Mouse (Mus musculus) 416B (cell line): ENCODE results near the gene Acaca.
"Not testable (repeated sequence)": the region's sequence is repeated elsewhere in the genome, so short reads cannot be mapped to it uniquely, and the experiment has no call there.

ENCODE experiments used
- DNase-seq: peaks from one replicate; pipeline ENCODE4 v3.0.0; 2011; ENCODE audit warnings: low read depth

Acaca gene

DNA sequence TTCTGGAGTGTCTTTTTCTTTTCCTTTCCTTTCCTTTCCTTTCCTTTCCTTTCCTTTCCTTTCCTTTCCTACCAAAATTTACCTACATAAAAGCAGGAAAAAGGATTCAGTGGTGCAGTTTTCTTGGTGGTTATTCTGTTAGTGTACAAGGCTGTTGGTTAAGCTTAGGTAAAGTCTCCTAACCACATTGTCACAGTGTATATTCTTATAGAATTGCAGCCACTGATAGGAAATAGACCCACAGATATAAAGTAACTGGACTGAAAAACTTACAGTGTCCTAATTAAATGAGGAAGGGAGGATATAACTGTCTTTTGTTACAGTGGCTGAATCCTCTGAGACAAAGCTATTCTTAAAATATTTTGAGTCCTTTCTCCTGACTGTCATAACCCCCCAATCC, 202.9 kb downstream of the Acaca start:
- no peak for DNase-seq

DNA sequence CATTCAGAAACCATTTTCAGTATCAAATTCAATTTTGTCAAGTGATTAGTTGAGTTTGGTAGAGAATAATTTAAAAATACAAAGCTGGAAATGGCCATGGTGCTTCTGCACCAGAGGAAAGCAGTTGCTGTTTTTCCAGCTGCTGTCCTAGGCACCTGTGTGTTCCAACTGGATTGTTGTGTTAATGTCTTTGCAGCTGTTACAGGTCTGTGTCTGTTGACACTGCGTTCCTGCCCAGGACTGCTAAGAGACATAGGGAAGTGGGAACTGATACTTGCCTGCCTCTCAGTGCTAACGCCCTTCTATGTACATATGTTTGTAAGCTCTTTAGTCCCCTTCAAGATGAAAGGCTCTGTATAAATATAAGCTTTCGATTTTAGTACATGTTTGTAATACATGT, 203.4 kb downstream of the Acaca start:
- DNase-seq: no peak

DNA sequence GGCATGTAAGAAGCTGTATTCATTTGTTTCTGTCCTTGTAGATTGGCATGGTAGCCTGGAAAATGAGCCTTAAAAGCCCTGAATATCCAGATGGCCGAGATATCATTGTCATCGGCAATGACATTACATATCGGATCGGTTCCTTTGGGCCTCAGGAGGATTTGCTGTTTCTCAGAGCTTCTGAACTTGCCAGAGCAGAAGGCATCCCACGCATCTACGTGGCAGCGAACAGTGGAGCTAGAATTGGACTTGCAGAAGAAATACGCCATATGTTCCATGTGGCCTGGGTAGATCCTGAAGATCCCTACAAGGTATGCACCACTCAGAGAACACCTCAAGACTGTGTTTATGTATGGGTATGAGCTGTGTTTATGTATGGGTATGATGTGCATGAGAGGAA, 208.8 kb downstream of the Acaca start:
- not testable (repeated sequence) for DNase-seq

DNA sequence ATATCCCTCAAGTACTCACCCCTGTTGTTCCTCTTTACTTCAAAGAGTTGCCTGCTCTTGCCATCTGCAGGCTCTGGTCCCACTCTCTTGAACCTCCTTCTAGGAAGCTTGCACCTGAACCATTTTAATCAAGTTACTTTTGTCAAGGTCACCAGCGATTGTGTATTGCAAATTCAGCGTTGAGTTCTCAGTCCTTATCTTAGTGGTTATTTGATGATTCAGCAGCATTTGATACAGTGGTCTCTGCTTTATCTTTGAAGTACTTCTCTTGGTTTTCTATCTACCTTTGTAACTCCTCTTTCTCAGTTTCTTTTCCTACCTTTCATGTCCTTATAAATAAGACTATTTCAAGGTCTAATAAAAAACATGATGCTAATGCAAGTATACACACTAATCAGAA, 211.2 kb downstream of the Acaca start:
- DNase-seq: no peak

DNA sequence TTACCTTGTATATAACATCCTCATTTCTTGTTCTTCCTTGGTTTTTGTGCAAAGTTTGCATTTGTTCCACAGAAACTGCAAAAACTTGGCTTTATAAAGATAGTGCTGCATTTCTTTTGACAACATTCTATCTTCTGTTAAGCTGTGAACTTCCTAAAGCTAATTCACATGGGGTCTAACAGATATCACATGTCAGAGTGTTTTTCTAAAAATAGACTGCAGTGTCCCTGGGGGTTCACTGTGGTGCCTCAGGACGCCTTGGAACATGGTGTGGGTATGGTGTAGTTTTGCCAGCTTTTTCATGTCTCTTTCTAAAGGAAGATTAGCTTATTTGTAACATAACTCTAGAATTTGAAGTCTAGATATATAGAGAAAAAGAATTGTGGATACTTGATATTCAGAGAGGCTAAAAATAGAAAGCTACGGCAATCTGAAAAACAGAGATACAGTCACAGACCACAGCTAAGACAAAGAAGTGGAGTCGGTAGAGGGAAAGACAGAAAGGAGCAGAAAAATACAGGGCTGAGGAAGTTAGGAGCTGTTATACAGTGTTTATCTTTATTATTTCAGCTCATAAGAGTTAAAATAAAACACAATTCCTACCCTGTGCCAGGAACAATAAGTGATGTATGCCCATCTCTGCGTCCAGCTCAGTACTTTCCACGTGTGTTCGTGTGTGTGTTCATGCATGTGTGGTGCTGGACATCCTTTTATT, 215.2 kb downstream of the Acaca start:
- no peak for DNase-seq

DNA sequence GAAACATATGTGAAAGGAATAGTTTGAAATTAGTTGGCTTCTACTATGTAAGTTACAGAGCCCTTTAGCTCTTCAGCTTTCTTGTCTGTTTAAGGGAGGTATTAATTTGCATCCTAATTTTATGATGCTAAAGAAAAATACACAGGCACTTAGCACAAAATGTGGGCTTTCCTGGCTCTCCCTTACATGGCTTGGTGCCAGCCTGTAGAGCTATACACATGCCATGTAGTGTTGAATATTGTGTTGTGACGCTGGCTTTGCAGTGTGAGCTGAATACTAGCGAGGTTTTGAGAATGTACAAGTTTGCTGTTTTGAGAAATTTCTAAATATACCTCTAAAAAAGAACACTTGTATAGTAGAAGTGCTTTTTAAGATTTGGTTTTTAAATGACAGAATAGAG, 218.3 kb downstream of the Acaca start:
- no peak for DNase-seq

DNA sequence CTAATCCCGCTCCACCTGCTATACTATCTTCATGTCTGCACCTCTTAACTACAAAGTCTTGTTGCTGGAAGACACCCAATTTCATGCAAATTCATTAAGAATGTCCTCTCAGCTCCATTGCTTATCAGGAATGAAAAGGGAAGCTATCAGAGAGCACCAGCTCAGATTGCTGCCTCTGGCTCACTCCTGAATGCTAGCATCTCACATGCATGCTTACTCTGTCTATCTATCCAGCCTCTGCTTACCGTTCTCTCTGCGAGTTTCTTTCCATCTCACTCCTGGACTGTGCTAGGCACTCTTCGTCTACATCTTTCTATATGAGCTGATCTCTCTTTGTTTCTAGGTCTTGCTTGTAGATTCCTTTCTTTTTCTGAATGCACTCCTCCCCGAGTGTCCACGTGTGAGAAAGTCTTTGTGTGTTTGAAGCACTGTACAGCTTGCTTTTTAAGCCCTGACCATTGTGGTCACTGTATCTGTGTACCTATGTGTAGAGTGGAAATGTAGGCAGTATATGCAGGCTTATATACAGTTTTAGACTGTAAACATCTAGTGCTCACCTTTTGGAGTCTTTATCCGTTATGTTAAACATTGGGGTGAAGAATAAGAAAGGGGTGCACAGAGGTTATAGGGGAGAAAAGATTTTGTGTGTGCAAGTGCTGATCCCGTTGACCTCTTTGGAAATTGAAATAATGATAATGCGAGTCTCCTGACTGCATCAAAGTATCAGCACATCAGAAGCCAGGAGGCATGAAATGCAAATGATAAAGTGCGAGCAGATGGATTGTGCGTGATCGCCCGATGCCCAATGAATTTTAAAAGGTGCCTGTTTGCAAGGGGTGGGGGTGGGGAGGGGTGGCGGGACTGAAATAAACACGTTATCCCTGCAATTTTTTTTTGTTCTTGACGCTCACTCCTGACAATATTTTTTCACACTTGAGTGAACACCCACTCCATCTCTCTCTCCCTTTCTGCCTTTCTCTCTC, 219.7 kb downstream of the Acaca start:
- no peak for DNase-seq

DNA sequence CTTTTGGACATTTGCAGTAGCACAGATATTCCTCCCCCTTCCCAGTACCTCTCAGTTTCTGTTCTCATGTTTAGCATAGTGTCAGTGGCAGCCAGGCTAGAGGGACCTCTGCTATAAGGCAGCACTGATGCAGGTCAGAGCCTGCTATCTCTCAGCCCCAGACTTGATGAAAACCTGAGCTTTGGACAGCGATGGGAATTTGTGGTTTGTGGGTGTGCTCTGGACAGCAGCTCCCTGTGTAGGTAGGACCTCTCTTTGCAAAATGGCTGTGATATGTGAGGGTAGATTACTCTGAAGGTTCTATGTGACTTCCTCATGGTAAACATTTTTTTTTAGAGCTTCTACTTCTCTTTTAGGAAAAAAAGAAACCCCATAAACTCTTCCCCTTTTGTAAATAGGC, 221.7 kb downstream of the Acaca start:
- peak; percentile 53 for DNase-seq

DNA sequence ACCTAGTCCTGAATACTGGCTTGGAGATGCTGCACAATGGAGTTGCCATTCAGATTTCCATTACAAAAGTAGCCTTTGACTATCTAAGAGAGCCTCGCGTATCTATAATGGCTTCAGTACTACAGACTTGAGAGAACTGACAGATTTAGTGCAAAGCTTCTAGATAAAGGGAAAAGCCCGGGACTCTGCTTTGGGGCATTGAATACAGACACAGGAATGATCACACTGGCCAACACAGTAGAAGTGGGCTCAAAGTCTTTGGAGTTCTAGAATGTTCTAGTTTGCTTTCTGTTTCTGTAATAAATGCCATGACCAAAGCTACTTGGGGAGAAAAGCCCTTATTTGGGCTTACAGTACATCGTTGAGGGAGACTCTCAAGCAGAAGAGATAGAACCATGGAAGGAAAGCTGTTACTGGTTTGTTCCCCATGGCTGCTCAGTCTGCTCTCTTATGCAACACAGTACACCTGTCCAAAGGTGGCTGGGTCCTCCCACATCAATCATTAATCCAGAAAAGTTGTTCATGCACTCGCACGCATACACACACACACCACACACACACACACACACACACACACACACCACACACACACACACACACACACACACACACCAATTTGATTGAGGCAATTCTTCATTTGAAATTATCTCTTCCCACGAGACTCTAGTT, 223.7 kb downstream of the Acaca start:
- no peak for DNase-seq

DNA sequence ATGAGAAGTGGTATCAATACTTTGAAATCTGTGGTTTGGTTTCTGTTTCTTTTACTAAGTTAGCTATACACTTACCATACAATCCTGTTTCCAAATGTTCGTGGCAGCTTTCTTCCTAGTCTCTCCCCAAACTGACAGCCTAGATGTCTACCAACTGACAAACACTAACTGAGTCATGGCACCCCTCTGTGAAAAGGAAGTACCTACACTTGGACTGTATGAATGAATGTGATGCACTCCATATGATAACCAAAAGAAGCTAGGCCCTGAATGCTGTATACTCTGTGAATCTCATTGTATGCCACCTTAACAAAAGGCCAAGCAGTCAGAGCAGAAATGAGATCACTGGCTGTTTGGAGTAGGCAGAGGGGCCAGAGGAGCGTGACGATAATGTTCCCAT, 227.8 kb downstream of the Acaca start:
- DNase-seq: peak; percentile 11

DNA sequence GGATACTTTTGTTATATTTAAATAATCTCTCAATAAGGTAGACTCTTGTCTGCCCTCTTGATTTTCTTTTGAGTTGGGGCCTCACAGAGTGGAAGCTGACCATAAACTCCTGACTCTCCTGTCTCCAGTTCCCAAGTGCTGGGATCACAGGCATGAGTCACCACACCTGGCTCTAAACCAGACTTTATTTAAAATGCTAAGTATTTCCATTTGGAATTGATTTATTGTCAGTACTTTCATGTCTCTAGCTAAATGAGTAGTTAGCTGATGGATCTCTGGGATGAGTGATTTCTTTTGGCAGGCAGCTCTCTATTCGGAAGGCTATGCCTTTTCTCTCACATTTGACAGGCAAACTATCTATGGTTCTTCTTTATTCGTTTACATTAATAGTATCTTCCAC, 228.3 kb downstream of the Acaca start:
- no peak for DNase-seq

DNA sequence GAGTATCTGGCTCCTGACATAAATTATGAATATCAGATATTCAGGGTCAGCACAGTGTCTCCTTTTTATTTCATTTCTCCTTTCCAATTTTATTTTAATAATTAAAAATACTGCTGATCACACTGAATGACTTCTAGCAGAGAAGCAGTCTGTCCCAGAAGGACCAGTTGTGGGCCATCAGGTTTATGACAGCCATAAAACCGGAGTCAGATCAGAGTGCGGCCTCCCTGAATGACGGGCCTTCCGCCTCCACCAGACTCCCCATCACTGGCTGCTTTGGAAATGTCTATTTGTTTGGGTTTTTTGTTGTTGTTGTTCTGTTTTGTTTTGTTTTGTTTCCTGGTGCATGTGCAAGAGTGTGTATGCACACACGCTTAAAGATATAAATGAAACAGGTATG, 232.1 kb downstream of the Acaca start:
- no peak for DNase-seq

DNA sequence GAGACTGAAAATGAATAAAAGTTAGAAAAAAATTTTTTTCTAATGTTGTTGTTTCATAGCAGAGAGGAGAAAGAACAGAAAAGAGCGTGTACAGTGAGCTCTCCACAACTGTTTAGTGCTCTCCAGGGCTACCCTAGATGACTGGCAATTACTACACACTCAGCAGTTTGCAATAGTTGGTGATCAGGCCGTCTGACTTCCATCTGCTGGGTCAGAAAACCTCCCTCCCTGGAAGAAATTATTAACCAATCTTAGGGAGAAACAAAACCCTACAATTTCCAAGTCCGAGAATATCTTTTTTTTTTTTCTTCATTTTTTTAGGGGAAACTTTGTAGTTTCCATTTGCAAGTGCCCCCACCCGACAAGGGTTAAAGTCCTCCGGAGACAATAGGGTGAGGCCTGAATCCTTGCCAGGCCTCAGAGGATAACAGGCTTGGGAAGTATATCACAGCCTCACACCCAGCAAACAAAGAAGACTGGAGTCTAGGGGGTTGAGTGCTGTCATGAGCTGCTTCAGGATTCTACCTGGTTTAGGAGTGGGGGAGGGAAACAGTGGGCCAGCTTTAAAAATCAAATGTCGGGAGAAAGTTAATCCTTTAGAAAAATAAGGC, 233.3 kb downstream of the Acaca start:
- no peak for DNase-seq

DNA sequence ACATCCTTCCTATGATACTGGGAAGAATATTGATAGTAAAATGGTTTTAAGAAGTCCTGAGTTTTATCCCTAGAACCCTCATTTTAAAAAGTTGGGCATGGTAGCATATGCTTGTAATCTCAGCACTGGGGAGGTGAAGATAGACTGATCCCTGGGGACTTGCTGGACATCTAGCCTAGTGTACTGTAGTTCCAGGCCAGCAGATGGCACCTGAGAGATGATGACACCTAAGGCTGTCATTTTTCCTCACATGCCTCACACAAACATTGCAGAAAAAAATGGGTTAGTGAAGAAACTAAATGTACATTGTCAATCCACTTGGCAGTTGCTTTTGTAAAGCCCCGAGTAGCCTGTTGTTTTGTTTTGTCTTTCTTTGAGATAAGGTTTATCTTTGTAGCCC, 235.8 kb downstream of the Acaca start:
- peak; percentile 34 for DNase-seq

DNA sequence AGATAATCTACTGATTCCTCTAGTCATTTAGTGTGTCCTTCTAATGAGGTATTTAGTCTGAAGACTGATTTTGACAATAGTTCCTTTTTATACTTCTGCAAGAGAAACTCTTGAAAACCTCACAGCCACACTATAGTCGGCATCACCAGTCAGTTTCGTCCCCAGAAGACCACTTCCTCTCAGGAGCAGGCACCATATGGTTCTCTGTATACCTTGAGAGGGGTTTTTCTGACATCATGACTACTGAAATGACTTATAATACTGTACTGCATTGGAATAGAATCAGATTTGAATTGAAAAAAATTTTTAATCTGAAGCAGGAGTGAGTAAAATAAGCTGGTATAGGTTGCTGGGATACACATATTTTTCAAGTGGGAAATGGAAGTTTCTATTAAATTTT, 239.4 kb downstream of the Acaca start:
- no peak for DNase-seq

DNA sequence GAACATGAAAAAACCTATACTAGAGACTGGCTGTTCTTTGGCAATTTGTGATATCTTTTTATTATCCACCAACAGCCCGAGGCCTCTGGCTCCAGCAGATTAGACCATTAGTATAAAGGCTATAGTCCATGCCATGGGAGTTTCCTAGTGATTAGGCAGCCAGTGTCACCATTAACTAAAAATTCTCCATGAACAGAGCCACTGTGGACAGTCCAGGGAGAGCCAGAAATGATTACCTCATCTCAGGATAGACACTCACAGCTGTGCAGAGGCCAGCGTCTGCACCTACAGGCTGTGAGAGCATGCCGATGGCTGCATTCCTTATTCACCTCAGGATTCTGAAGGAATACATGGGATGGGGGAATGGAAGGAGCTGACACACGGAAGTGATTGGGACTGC, 243.7 kb downstream of the Acaca start:
- no peak for DNase-seq

DNA sequence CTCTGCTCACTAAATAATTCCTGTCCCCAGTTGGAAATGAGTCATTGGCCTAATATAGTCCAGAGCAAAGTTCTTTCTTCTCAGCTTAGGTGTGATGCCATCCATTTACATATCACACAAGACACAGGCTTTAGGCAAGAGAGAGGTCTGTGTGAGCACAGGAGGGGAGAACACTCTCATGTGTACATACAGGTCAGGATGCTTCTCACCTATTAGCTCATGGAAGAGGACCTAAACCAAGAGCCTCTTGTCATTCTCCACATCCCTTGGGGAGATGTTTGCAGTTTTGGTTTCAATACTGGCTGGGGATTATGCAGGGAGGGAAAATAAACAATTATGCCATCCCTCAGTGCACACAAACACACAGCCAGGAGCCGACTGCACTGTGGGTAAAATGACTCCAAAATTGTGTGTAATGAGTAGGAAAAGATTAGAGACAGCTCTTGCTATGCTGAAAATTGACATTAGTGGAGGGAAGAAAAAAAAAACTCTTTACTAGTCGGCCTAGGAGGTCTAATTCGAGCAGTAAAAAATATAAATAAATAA, 246.6 kb downstream of the Acaca start:
- DNase-seq: peak; percentile 46

DNA sequence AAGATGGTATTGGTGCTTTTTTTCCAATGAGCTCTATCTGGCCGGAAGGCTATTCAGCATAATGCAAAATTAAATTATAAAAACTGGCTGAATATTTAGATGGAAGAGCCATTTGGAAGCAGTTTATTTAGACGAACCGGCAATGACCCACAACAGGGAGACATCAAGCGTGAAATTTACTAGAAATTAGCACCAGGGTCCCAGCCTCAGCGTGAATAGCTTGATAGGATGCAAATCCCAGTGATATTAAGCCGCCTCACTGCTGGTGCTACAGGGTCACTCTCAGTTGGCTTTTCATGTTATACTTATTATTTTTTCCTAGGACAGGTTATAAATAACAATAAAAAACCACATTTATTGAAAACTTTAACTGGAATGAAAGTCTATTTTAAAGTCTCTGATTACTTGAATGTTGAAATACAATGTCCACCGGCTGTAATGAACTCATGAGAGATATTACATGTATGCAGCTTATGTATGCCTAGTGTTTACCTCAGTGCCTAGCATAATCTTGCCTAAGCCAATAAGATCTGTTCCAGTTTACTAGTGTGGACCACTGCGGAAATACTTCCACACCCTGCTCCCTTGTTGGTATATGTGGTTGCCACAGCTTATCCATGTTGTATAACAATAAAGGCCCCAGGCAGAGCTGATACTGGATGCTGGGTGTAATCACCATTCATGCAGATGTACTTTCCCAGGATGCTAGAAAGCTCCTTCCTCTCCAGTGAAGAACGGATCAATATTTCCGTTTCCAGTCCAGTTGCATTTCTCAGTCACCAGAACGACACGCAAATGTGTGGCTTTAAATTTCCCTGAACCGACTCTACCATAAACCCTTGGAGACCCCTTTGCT, 247.3 kb downstream of the Acaca start:
- no peak for DNase-seq

DNA sequence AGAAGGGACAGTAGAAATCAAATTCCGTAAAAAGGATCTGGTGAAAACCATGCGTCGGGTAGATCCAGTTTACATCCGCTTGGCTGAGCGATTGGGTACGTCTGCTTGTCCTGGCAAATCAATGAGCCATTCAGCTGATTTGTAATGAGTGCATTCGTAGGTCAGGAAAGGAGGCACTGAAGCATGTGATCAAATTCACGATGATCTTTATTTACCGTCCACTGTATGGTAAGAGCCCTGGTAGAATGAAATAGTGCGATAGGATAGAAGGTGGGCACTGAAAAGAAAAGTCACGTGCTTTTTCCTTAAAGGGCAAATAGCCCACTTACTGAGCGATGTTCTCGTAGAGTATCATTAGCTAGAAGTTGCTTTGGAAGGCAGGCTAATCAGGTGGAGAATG, 253.0 kb downstream of the Acaca start:
- no peak for DNase-seq

DNA sequence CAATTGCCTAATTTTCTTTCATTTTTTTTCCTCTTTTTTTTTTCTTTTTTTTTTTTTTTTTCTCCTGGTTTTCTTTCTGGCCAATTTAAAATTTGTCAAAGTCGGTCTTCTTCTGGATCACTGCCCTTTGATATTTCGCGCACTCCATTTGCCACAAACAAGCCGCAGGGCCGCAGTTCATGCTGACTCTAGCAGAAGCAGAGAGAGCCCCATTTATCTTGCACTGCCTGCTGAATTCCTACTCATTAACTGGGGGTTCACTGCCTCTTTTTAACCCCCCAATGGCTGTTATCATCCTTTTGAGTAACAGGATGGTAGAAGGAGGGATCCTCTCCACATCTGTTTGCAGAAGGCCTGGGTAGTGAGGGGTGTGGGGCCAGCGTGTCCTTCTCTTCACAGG, 254.4 kb downstream of the Acaca start:
- DNase-seq: no peak

DNA sequence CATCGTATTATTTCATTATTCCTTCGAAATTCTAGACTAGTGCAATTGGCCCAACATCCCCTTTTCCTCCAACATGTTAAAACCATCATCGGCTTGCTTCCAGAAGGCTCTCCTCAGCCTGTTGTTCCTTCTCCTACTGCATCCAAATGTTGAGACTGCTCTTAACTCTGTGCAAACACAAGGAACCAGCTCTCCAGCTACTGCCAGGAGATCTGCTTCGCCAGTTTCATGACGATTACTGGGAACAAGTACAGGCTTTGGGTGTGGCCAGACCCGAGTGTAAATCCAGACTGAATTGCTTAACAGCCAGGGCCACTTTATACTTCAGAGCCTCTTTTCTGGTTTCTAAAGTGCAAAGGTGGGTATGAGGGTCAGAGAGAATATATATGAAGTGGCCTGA, 259.9 kb downstream of the Acaca start:
- DNase-seq: no peak
